Mouse (Mus musculus) hindbrain, postnatal 0 days (tissue): ENCODE results near the gene Slc35g2. TPM values are rescaled to one million over a fixed set of nuclear protein-coding genes. Genes with fewer than 3 reads are reported as not detected.

Source experiments
- ATAC-seq: fragments of 200-750 bp; cut with Nextera tagmentation; 2 replicates; pipeline ENCODE4 v1.8.0; 2017; ENCODE audit warnings: mild to moderate bottlenecking, moderate TSS enrichment, moderate library complexity
- DNase-seq: peaks from one replicate; pipeline ENCODE4 v3.0.0-alpha.2; 2015; ENCODE audit warnings: low spot score
- H3K27ac ChIP-seq: fragments of 300-500 bp; sonication (generic); 2 replicates; pipeline ENCODE4 v1.5.1; 2014; ENCODE audit warnings: mild to moderate bottlenecking
- H3K27me3 ChIP-seq: fragments of 300-500 bp; sonication (generic); 2 replicates; pipeline ENCODE4 v1.6.1; 2014; ENCODE audit warnings: low read length, mixed read lengths; ENCODE audit not compliant: insufficient read depth
- H3K36me3 ChIP-seq: fragments of 300-500 bp; sonication (generic); 2 replicates; pipeline ENCODE4 v1.6.1; 2014; ENCODE audit warnings: low read length, mixed read lengths; ENCODE audit not compliant: insufficient read depth
- H3K4me1 ChIP-seq: fragments of 300-500 bp; sonication (generic); 2 replicates; pipeline ENCODE4 v1.6.1; 2014; ENCODE audit warnings: antibody characterized with exemption, low read length, mixed read lengths; ENCODE audit not compliant: insufficient read depth
- H3K4me2 ChIP-seq: fragments of 300-500 bp; sonication (generic); 2 replicates; pipeline ENCODE4 v1.6.1; 2014; ENCODE audit warnings: low read depth, mild to moderate bottlenecking, low read length, moderate library complexity, mixed read lengths
- H3K4me3 ChIP-seq: fragments of 300-500 bp; sonication (generic); 2 replicates; pipeline ENCODE4 v1.5.1; 2014; ENCODE audit warnings: low read length
- H3K9ac ChIP-seq: fragments of 300-500 bp; sonication (generic); replicated peaks from 2 replicates; pipeline ENCODE4 v1.6.1; 2014; ENCODE audit warnings: mild to moderate bottlenecking, low read length, moderate library complexity, mixed read lengths
- H3K9me3 ChIP-seq: fragments of 300-500 bp; sonication (generic); 2 replicates; pipeline ENCODE4 v1.6.1; 2016; ENCODE audit warnings: low read length, mixed read lengths
- CTCF ChIP-seq: IDR thresholded peaks from 2 replicates; pipeline ENCODE4 v1.5.1; 2016; ENCODE audit warnings: antibody characterized with exemption, control low read depth, low read depth
- WGBS: fragments of 180-500 bp; shearing (Covaris S2); extraction: QIAGEN DNeasy Blood & Tissue Kit; methylation state at CpG from one replicate; pipeline ENCODE4 v1.1.7; 2014; 5-methylcytosine and 5-hydroxymethylcytosine counted together
- polyA plus RNA-seq: library from polyadenylated mRNA; unstranded; fragments of >200 nt; fragmentation: Nextera tagmentation; extraction: Ambion mirVana; gene quantifications from 2 replicates; pipeline ENCODE4 v1.2.1, GENCODE M21; 2015
- total RNA-seq: library from RNA; depleted of rRNA; stranded (reverse); fragments of >200 nt; gene quantifications from 2 replicates; pipeline ENCODE4 v1.2.3, GENCODE M21; 2014

The Slc35g2 gene
- total and polyA plus RNA-seq, 2 experiments from 2014 or later, result 25.3 to 28.1 TPM

- Histone ChIP-seq H3K36me3 (no peaks in the 10 kb centered on the region), H3K4me3 (peak within 1 kb of the TSS; percentile 95), H3K9me3 (peaks cover 8% of the 10 kb centered on the region; the same call in 1 of the 2 replicates), H3K27me3 (no peaks in the 10 kb centered on the region), H3K27ac (peak within 1 kb of the TSS; percentile 94), H3K4me2 (peak within 1 kb of the TSS; percentile 76), H3K9ac (peak within 1 kb of the TSS; percentile 90), H3K4me1 (0 out of 2 replicates have a peak, but pooled peaks cover 7% of the 10 kb centered on the region)
- WGBS, result 1% methylated on average over 88 of the region's 93 CpGs
- TF ChIP-seq CTCF, result peak; percentile 62
- DNase-seq (peak; percentile 99), ATAC-seq (peak; percentile 99)
These were observed 24.9 kb downstream of the Slc35g2 start, which contains the start of gene Nck1 for GRCm38 (mm10) chr9:100545715-100546593. Gene Nck1 (minus strand): TSS chr9:100546134.

GRCm38 (mm10) chr9:100544948-100545714 lies 25.8 kb downstream of the Slc35g2 start:
- H3K36me3 ChIP-seq, result no peaks in the 10 kb centered on the region
- DNase-seq (peak; percentile 19), ATAC-seq (peak; percentile 28)
- peaks cover 8% of the 10 kb centered on the region; the same call in 1 of the 2 replicates for H3K9me3 ChIP-seq
- peak overlapping the region; percentile 95 for H3K4me3 ChIP-seq
- H3K9ac ChIP-seq, result peak overlapping the region; percentile 90
- peak overlapping the region; percentile 76 for H3K4me2 ChIP-seq
- peak overlapping the region; percentile 94 for H3K27ac ChIP-seq
- WGBS, result under 1% methylated on average over 34 of the region's 38 CpGs
- TF ChIP-seq CTCF, result no peak
- 0 out of 2 replicates have a peak, but pooled peaks cover 7% of the 10 kb centered on the region for H3K4me1 ChIP-seq
- no peaks in the 10 kb centered on the region for H3K27me3 ChIP-seq

GRCm38 (mm10) chr9:100535618-100536262 lies 35.1 kb downstream of the Slc35g2 start:
- H3K36me3 ChIP-seq, result no peaks in the 10 kb centered on the region
- no peak overlapping the region for H3K4me3 ChIP-seq
- TF ChIP-seq CTCF, result no peak
- ATAC-seq (no peak), DNase-seq (no peak)
- WGBS, result 87% methylated on average over 2 of the region's 2 CpGs
- H3K27me3 ChIP-seq, result no peaks in the 10 kb centered on the region
- H3K9ac ChIP-seq, result no peak overlapping the region
- no peaks in the 10 kb centered on the region for H3K9me3 ChIP-seq
- 0 out of 2 replicates have a peak, but pooled peaks cover 4% of the 10 kb centered on the region for H3K4me1 ChIP-seq
- no peak overlapping the region for H3K4me2 ChIP-seq
- H3K27ac ChIP-seq, result no peak overlapping the region

GRCm38 (mm10) chr9:100534686-100535085 lies 36.2 kb downstream of the Slc35g2 start:
- H3K4me2 ChIP-seq, result no peak overlapping the region
- H3K4me1 ChIP-seq, result 0 out of 2 replicates have a peak, but pooled peaks cover 4% of the 10 kb centered on the region
- no peak overlapping the region for H3K27ac ChIP-seq
- 93% methylated on average over 3 of the region's 3 CpGs for WGBS
- no peak overlapping the region for H3K4me3 ChIP-seq
- no peaks in the 10 kb centered on the region for H3K9me3 ChIP-seq
- ATAC-seq, result no peak
- no peak for DNase-seq
- H3K27me3 ChIP-seq, result no peaks in the 10 kb centered on the region
- H3K9ac ChIP-seq, result no peak overlapping the region
- no peaks in the 10 kb centered on the region for H3K36me3 ChIP-seq
- no peak for TF ChIP-seq CTCF

GRCm38 (mm10) chr9:100532847-100533505 lies 37.9 kb downstream of the Slc35g2 start:
- H3K4me2 ChIP-seq, result no peak overlapping the region
- no peak overlapping the region for H3K4me3 ChIP-seq
- ATAC-seq (no peak), DNase-seq (no peak)
- 0 out of 2 replicates have a peak, but pooled peaks cover 4% of the 10 kb centered on the region for H3K4me1 ChIP-seq
- H3K36me3 ChIP-seq, result no peaks in the 10 kb centered on the region
- no peak overlapping the region for H3K9ac ChIP-seq
- no peak for TF ChIP-seq CTCF
- no peak overlapping the region for H3K27ac ChIP-seq
- H3K27me3 ChIP-seq, result no peaks in the 10 kb centered on the region
- 70% methylated on average over 3 of the region's 3 CpGs for WGBS
- H3K9me3 ChIP-seq, result no peaks in the 10 kb centered on the region

- no peak for TF ChIP-seq CTCF
- no peaks in the 10 kb centered on the region for H3K27me3 ChIP-seq
- H3K9me3 ChIP-seq, result no peaks in the 10 kb centered on the region
- 55% methylated on average over 1 of the region's 1 CpGs for WGBS
- H3K27ac ChIP-seq, result no peak overlapping the region
- no peak overlapping the region for H3K9ac ChIP-seq
- DNase-seq (no peak), ATAC-seq (no peak)
- H3K4me3 ChIP-seq, result no peak overlapping the region
- 0 out of 2 replicates have a peak, but pooled peaks cover 4% of the 10 kb centered on the region for H3K4me1 ChIP-seq
- H3K36me3 ChIP-seq, result no peaks in the 10 kb centered on the region
- no peak overlapping the region for H3K4me2 ChIP-seq
These were observed 39.6 kb downstream of the Slc35g2 start for GRCm38 (mm10) chr9:100531296-100531695.
